Mouse (Mus musculus) splenic B cell, adult 2 months (primary cell): ENCODE measurements around the gene Sh3pxd2a.

Source experiments
- DNase-seq: peaks from one replicate; pipeline ENCODE4 v3.0.0-alpha.2; 2011; ENCODE audit warnings: low read depth, low spot score
- H3K27me3 ChIP-seq: 2 replicates; pipeline ENCODE4 v1.6.1; 2012; ENCODE audit warnings: mild to moderate bottlenecking, low read length, moderate library complexity, mixed read lengths; ENCODE audit not compliant: control insufficient read depth, poor library complexity, insufficient read depth, severe bottlenecking
- H3K36me3 ChIP-seq: 2 replicates; pipeline ENCODE4 v1.6.1; 2012; ENCODE audit warnings: mild to moderate bottlenecking, low read length, moderate library complexity, mixed read lengths; ENCODE audit not compliant: control insufficient read depth, poor library complexity, insufficient read depth, severe bottlenecking

Sh3pxd2a gene

DNA sequence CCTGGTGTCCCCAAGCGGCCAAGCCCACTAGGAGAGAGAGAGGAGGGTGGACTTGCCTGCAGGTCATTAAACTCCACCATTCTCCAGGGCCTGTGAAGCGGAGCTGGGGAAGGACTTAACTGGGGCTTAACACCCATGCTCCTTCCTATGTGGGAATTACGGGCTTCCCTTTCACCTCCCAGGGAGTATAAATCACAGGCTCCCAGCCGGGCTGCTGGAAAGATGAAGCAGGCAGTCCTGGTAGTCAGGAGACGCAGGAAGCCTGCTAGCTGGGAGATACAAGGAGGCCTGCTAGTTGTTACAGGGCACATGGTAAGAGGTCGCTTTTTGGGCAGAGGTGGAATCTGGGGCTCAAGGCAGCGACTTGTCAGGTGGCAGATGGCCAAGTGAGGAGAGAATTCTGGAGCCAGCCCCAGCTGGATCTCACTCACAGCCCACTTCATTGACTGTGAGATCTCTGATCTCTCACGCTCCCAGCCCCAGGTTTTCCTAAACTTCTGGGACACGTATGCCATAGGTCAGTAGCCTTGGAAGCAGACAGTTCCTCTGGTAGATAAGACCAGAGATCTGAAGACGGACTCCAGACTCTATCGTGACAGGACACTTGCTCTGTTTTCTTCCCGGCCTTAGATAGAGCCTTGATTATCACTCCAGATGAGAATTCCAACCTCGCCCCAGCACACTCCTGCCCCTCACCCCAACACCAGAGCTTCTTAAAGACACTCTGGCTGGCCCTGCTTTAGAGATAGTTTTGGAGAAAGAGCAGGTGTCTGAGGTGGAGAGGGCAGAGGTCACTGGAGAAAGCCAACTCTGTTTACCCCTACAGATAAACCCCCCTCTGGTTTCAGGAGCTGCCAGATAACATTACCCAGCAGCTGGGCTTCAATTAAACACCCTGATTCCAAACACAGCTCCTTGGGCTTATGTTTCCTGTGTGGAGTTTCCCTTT, 36.1 kb downstream of the Sh3pxd2a start:
- no peak for DNase-seq
- Histone ChIP-seq H3K27me3 (no peaks in the 10 kb centered on the region), H3K36me3 (peaks cover 6% of the 10 kb centered on the region)

DNA sequence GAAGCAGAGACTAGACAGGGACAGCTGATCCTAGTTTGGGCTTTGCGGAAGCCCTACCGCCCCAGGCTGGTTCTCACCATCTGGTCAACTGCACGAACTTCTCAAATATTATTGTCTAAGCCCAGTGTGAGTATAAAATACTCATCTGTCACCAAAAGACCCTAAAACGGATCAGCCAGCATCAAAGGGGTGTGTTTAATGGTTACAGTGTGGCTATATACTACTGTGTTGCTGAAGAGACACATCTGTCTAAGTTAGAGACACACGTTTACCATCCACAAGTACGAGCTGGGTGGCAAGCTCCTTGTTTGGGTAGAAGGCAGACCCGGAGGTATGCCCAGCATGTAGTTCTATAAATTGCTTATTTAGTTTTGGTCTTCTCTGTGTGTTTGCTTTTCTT, 40.6 kb downstream of the Sh3pxd2a start:
- DNase-seq, result no peak
- no peaks in the 10 kb centered on the region for H3K27me3 ChIP-seq
- peaks cover 6% of the 10 kb centered on the region for H3K36me3 ChIP-seq

DNA sequence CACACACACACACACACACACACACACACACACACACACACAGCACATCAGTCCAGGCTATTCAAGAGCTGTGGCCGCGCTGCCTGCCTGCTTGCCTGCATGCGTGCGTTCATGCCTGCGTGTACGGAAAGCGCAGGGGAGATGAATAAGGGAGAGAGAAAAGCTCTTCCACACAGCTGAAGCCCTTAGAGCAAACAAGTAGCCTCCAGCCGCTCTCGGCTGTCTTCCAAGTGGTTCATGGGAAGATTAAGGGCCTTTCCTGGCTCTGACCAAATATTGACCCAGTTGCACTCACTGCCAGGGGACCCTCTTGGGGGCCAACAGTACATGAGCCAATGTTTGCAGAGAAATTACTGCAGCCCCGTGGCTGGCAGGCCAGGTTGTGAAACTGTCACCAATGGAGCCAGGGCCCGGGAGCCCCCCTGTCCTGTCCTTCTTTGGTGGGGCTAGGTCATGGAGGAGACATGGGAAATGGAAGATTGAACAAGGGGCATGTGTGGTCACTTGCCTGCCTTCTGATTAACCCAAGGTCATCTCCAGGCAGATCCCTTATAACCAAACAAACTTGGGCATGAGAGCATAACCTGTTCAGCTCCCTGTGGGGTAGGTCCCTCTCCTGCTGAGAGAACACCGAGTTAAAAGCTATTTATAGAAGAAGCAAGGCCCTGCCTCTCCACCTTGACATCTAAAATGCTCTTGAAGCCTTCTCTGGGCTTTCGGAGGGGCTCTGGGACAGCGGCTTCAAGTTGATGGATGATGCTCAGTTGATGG, 42.9 kb downstream of the Sh3pxd2a start:
- no peaks in the 10 kb centered on the region for H3K27me3 ChIP-seq
- no peak for DNase-seq
- peaks cover 6% of the 10 kb centered on the region for H3K36me3 ChIP-seq

- Histone ChIP-seq H3K27me3 (no peaks in the 10 kb centered on the region), H3K36me3 (peaks cover 6% of the 10 kb centered on the region)
- DNase-seq, result no peak
Observed at GRCm38 (mm10) chr19:47420539-47420938, 43.7 kb downstream of the Sh3pxd2a start.

- Histone ChIP-seq H3K27me3 (no peaks in the 10 kb centered on the region), H3K36me3 (peaks cover 6% of the 10 kb centered on the region)
- no peak for DNase-seq
Observed at GRCm38 (mm10) chr19:47419208-47419607, 45.0 kb downstream of the Sh3pxd2a start.

DNA sequence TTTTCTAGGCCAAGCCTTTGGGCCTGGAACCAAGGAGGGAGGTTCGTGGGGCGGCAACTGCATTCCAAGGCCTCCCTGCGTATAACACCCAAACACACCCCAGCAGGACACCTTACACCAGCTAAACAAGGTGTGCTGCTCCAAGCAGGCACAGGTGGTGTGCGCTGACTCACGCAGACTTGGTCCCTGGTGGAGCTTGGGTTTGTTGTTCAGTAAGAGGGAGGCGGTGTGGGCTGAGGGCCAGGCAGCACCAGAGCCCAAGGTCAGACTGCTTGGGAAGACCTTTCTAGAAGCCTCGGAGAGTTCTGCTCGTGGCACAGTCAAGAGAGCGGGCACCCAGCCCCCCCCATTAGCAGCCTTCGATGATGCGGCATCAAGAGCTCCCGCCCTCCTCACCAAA, 48.0 kb downstream of the Sh3pxd2a start:
- no peak for DNase-seq
- H3K27me3 ChIP-seq, result no peaks in the 10 kb centered on the region
- no peaks in the 10 kb centered on the region; the same call in none of the 2 replicates for H3K36me3 ChIP-seq

DNA sequence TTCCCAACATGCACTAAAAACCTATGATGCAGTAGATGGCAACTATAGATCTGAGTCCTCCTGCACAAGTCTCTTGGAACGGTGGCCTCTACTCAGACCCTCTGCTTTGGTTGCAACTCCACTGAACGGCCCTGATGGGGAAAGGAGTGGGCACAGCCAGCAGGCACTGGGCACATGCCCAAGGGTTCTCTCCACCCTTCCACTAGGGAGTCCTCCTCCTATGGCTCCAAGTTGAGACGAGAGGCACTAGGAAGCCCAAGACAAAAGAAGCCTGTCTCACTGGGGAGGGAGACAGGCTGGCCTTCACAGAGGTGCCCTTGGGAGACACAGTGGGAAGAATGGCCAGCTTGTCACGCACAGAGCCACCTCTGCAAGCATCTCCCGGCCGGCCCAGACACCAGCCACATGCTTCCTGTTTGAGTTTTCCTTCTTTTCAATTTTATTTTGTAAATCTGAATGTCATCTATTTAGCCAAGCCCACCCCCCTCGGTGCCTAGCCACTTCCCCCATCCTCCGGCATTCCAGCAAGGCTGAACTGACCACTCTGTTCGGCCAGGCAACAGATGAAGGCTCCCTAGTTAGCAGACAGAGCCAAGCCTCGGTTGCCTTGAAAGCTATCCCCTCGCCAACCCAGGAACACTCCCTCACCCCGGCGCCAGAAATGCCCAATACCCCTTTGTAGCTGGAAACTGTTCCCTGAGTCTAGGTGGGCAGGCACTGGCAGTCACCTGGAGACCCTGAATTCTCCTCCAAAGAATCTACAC, 49.9 kb downstream of the Sh3pxd2a start:
- DNase-seq, result no peak
- Histone ChIP-seq H3K36me3 (no peaks in the 10 kb centered on the region; the same call in 1 of the 2 replicates), H3K27me3 (no peaks in the 10 kb centered on the region)

GRCm38 (mm10) chr19:47413458-47414005, 50.7 kb downstream of the Sh3pxd2a start:
- no peak for DNase-seq
- H3K36me3 ChIP-seq, result no peaks in the 10 kb centered on the region; the same call in 1 of the 2 replicates
- H3K27me3 ChIP-seq, result no peaks in the 10 kb centered on the region

GRCm38 (mm10) chr19:47412566-47413248, 51.5 kb downstream of the Sh3pxd2a start:
- Histone ChIP-seq H3K27me3 (no peaks in the 10 kb centered on the region), H3K36me3 (no peaks in the 10 kb centered on the region; the same call in 1 of the 2 replicates)
- DNase-seq, result peak; percentile 58

- H3K36me3 ChIP-seq, result no peaks in the 10 kb centered on the region; the same call in 1 of the 2 replicates
- H3K27me3 ChIP-seq, result no peaks in the 10 kb centered on the region
- DNase-seq, result no peak
Observed at GRCm38 (mm10) chr19:47410301-47410700, 53.9 kb downstream of the Sh3pxd2a start.

DNA sequence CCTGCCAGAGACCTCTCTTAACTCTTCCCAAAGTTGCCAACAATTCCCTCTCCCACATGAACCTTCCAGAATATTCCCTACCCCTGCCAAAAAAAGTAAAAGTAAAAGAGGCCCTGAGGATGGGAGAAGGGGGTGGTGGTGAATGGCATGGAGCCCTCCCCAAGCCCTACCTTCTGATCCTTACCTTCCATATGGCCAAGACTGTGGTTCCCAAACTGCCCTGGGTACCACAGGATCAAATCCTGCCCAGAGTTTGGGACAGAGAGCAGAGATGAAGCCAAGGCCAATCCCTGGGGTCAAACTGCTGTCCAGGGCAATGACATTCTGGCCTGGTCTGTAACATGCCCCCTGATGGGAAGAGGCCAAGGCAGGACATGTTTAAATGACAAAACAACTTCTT, 55.1 kb downstream of the Sh3pxd2a start:
- Histone ChIP-seq H3K27me3 (no peaks in the 10 kb centered on the region), H3K36me3 (no peaks in the 10 kb centered on the region; the same call in 1 of the 2 replicates)
- DNase-seq, result no peak

DNA sequence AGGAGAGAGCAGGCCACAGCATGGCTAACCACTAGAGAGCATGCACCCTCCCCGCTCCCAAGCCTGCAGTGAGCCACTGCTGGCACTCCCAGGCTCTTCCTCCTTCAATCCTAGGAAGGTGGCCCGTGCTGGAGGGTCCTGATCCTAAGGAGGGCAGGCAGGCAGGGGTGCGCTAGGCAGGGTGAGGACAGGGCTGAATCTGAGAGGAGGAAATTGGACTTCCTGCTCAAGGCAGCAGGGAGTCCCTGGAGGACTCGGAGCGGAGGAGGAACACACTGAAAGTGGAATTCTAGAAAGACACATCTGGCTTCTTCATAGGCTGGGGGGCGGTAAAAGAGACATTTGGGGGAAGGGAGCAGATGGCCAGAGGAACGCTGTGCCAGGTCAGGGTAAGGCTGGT, 55.5 kb downstream of the Sh3pxd2a start:
- H3K27me3 ChIP-seq, result no peaks in the 10 kb centered on the region
- DNase-seq, result no peak
- no peaks in the 10 kb centered on the region; the same call in 1 of the 2 replicates for H3K36me3 ChIP-seq

DNA sequence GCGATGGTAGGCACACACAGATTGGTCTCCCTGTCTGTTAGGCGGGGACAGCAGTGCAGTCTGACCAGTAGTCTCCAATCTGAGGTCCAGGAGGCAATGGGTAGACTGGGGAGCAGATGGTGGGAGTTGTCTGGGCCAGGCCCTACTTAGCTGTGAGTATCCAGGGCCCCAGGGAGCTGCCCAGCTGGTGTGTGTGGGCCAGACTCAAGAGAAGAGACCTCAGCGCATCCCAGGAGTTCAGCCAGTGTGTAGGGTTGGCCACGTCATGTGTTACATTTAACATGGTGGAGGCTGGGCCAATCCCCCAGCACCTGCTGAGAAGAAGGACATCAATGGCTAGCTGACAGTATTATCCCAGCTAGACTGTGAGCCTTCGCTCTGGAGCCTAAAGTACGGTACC, 56.9 kb downstream of the Sh3pxd2a start:
- no peak for DNase-seq
- Histone ChIP-seq H3K27me3 (no peaks in the 10 kb centered on the region), H3K36me3 (no peaks in the 10 kb centered on the region; the same call in 1 of the 2 replicates)

DNA sequence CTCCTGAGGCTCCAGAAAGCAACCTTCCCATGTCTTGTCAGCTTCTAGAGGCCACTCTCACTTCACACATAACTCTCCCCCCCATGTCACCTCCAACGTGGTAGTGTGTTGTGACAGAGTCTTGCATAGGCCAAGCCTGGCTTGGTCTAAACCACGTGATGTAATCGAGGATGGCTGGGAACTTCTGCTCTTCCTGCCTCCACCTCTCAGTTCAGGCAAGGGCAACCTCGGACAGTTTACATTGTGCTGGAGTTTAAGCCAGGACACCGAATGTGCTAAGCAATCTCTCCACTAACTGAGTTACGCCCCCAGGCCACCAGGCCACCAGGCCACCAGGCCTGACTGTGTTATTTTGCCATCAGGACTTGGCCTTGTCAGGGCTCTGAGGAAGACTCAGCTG, 57.7 kb downstream of the Sh3pxd2a start:
- Histone ChIP-seq H3K36me3 (no peaks in the 10 kb centered on the region), H3K27me3 (no peaks in the 10 kb centered on the region)
- no peak for DNase-seq
